Mouse (Mus musculus) kidney, adult 18-20 months (tissue): ENCODE data around the gene Plbd2.
"Not testable (repeated sequence)": the region's sequence is repeated elsewhere in the genome, so short reads cannot be mapped to it uniquely, and the experiment has no call there.

Experiments
- DNase-seq: peaks from one replicate; pipeline ENCODE4 v3.0.0; 2021

Gene Plbd2

DNA sequence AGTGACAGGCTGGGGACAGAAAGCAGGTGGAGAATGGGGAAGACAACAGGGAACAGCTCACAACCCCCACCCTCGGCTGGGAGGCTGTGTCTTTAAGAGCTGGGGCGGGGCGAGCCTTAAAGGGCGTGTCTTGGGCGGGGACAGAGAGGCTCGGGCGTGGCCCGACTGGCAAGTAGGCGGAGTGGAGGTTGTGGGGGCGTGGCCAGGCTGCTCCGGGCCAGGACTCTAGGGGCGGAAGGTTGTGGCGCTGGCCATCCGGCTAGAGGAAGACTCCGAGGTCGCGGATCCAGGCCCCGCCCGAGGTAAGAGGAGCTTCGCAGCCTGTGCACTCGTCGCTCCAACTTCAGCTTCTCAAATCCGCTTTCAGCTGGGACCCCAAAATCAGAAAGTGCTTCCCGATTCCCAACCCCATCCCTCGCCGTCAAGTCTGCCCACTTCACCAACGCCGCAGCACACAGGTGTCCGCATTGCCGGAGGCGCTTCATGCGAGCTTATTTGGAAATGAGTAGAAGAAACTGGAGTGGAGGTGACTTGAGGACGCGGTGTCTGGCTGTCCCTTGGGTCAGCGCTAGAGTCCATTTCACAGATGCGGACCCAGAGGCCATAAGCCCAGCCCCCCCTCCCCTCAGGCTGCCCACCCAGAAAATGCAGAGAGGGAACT is 7.7 kb upstream of the Plbd2 start, which contains the start of gene Slc8b1:
Slc8b1 (plus strand) TSS at position 187 of the 661 bp plus-strand sequence.
- peak; percentile 99 for DNase-seq

DNA sequence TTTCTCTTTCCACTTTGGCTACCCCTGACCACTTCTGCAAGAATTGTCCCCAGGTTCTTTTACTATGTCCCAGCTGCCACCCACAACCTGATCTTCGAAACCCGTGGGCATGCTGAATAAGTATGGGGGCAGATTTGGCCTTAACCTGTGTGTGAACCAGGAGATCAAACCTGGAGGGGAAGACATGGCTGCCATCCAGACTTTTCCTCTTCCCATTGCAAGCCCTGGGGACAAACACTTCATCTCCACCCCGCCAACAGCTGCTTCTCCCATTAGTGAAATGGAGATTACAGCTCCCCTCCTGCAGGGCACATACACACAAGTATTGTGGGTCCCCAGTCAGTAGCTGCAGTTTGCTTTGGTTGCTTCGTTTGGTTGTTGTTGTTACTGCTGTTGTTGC is 3.9 kb upstream of the Plbd2 start:
- no peak for DNase-seq

DNA sequence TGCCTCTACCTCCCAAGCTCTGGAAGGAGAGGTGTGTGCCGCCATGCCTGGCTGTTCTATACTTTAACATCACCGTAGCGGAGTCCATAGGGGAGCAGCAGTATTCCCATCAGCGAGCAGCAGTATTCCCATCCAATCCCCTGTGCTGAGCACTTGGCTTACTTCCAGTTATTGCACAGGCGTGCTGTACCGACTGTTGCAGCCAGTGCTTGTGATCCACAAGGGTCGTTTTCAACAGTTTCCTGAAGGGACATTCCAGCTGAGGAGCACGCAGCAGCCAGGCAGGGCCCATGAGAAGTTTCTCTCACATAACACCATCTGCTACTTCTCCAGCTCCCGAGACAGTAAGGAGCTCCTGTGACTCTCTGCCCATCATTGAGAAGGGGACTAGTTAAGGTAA is 3.1 kb upstream of the Plbd2 start:
- no peak for DNase-seq

DNA sequence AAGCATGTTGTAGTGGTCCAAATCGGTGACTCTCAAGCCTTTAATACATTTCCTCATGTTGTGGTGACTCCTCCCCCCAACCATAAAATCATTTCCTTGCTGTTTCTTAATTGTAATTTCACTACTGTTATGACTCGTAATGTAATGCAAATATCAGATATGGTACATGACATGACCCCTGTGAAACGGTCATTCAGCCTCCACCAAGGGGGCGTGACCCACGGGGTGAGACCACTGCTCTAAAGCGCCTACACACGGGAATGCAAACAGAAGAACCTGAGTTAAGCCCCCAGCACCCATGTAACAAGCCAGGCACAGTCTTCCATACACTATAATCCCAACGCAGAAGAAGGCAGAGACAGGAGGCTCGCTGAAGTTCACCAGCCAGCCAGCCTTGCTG is 2.4 kb upstream of the Plbd2 start:
- DNase-seq, result no peak

DNA sequence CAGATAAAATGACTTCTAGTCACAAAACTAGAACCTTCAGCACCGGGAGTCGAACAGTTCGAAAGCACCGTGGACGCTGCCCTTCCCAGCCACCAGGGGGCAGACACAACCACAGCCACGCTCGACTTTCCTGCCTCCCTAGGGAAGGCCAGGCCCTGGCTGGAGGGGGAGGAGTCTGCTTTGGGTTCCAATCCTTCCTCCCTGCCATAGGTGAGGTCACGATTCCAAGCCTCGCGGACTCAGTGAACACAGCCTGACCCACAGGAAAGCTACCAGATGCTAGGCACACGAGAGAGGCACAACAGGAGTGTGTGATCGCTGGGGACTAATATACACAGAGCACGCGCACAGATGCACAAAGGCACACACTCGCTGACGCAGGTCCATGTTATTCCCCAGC is 1.9 kb upstream of the Plbd2 start:
- peak; percentile 87 for DNase-seq

DNA sequence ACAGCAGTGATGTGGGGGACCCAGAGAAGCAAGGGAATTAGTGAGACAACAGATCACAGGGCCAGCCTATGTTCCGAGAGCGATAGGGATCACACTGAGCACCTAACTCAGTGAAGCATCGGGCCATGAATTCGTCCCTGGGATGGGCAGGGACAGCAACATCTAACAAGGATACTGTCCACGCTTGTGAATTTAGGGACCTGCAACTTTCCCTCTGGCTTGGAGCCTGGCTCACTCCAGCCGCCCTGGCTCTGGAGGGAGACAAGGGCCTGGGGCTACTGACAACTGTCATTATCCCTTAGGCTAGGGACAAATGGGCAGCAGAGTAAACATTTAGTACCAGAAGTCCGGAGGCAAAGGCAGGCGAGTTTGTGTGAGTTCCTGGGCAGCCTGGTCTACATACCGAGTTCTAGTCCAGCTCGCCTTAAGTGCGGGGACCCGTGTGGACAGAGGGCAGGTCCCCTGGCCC is 716 bp downstream of the Plbd2 start:
- peak; percentile 8 for DNase-seq

DNA sequence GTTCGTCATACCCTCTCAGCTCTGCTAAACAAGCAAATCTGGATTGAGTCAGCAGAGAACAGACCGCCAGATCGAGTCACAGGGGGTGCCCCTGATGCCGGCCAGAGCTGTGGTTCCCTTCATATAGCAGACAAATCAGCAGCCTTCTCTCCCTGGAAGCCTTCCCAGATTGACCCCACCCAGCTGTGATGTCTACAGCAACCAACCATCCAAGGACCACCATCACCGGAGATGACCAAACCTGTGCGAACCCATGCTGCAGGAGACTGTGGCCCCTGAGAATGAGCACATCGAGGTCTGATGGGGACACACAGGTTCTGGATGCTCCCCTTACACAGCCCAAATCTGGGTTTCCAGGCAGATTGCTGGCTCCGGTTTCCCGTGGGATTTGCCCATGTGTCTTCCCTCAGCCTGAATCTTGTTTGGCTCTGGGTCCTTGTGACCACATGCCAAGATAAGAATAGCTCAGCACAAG is 1.2 kb downstream of the Plbd2 start:
- DNase-seq, result no peak

DNA sequence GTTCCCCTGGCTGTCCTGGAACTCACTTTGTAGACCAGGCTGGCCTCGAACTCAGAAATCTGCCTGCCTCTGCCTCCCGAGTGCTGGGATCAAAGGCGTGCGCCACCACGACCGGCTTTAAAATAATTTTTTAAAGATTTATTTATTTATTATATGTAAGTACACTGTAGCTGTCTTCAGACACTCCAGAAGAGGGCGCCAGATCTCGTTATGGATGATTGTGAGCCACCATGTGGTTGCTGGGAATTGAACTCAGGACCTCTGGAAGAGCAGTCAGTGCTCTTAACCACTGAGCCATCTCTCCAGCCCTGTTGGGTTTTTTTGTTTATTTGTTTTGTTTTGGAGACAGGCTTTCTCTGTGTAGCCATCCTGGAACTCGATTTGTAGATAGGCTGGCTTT is 2.8 kb downstream of the Plbd2 start:
- not testable (repeated sequence) for DNase-seq

DNA sequence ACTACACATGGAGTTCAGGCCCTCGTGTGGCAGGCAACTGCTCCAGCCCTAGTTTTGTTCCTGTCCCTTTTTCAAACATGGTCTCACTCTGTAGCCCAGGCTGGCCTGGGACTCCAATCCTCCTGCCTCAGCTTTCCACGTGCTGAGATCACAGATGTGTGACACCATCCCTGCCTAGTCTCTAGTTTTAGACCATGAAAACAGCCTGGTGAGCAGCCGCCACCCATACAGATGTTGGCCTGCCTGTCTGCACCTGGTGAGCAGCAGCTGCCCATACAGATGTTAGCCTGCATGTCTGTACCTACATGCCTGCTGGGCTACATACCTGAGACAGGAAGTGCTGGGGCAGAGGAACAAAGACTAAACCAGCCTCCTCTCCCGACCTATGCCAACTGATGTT is 4.2 kb downstream of the Plbd2 start:
- no peak for DNase-seq

DNA sequence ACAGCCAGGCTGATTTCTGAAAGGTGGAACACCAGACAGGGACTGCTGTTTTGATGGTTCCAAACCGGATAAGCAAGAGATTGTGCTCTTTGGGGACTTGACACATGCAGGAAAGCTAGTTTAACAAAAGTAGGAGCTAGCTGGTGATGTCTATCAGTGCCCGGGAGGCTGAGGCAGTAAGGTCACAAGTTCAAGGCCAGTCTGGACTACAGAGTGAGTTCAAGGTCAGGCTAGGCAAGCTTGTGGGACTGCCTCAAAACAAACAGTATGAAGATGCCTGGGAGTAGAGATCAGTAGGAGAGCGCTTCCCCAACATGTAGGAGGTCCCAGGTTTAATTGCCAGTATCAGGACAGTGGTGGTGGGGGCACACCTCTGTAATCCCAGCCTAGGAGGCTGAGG is 6.4 kb downstream of the Plbd2 start:
- no peak for DNase-seq

DNA sequence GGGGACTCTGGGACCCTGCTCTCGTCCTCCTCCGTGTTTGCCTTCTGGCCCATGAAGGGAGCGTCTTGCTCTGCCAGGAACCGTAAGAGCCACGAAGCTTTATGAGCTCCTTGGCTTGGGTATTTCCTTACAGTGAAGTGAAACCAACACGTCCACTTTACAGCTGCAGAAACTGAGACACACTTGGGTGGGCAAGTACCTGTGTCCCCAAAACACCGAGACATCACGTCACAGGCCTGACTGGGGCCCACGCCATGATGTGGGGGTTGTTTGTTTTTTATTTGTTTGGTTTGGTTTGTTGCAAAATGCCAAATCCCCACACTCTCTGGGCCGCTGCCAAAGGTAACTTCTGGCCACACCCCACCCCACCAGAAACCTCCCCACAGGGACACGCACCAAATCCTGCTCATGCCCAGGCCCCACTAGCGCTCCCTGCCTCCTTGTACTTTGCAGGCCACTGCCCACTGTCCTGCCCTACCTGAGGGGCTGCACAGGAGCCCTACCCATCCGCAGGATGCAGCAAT is 7.7 kb downstream of the Plbd2 start:
- DNase-seq, result no peak

DNA sequence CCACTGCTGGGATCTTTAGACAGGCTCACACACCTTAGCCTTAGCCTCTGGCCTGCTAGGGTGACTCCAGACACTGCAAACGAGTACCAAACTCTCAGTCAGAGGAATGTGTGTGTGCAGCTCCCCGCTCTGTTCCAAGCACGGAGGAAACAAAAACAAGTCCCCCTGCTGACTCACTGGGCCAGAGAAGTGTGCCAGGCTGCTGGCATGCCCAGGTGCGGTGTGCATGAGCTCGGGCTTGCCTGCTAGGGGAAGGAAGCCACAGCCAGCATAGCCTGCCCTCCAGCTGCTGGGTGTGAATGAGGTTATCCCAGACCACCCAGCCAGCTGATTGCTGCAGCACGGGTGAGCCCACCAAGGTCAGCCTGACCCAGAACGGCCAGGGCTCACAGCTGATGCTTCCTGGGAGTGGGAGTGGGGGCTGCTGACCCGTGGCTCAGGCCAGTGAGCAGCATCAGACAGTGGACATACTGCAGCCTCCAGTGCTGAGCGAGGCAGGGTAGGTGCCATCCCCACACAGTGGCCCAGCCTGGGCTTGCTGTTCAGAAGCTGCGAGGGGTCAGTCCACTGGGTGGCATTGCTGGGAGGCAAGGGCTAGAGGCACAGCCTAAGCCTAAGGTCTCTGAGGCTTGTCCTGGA is 8.2 kb downstream of the Plbd2 start:
- DNase-seq, result peak; percentile 20

DNA sequence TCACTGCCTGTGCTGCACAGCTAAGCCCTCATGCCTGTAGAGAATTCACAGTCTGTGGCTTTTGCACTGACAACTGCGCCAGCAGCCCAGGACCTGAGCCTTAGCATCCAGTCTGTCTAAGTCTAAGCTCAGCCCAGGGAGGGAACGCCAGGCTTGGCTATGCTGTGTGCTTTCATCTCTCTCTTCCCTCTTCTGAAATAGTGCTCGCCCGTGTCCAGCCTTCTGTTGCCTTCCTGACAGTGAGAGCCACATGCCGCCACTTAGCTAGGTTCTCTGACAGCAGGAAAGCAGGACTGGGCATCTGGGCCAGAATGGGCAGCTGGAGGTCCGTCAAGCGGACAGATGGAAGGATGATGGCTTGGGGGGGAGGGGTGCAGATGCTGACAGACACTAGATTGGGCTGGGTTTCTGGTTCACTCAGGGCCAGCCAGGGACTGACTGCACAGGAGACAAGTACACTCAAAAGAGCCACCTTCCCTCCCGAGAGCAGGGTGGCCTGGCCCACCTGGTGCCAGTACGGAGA is 9.5 kb downstream of the Plbd2 start:
- DNase-seq, result no peak

DNA sequence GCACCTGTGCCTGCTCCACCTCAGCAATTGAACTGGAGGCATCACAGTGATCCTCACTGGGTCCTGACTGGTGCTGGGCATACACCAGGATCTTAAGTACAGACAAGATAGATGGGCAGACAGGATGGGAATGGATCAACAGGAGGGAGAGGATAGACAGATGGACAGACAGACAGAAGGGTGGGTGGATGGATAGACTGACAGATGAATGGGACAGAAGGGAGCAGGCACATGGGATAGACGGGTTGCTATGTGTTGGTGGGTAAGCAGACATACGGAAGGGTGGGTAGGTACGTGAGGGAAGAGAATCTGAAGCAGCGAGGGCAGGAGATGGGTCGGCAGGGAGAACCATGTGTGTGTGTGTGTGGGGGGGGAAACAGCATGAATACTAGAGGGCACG is 10.0 kb downstream of the Plbd2 start:
- DNase-seq, result no peak

DNA sequence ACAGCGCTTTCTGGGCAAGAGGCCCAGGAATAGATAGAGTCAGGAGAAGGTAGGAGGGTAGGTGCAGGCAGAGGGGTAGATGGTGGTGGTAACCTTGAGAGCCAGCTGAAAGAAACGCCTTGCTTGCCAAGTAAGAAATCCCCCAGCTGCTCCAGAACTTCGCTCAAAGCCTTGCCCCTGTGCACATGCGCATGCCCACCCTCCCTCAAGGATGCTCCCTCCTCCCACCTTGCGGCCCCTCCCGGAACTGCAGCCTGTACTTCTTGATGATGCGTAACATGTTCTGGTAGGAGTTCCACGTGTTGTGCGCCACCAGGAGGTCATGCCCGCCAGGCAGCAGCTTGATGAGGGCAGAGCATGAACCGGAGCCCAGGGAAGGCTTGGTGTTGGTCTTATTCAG is 11.0 kb downstream of the Plbd2 start:
- DNase-seq, result peak; percentile 29

DNA sequence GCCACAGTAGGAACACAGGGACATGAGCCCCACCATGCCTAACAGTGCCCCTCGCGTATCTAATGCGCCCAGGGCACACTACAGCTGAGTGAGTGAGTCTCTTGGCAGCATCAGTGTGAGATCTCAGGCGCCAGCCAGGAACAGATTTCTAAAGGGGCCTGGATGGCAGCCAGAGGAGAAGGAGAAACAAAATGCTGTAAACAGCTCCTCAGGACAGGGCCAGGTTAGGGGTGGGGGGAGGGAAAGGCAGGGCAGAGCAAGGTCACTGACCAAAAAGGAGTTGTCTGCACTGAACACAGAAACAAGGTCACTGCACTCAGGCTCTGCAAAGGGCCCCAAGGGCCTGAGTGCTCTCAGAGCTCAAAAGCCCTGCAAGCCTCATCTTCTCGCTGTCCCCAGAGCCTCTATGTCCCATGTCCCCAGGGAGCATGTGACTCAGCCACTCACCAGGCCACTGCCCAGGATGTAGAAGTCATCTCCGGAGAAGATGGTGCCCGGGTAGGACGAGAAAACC is 12.7 kb downstream of the Plbd2 start:
- peak; percentile 70 for DNase-seq

DNA sequence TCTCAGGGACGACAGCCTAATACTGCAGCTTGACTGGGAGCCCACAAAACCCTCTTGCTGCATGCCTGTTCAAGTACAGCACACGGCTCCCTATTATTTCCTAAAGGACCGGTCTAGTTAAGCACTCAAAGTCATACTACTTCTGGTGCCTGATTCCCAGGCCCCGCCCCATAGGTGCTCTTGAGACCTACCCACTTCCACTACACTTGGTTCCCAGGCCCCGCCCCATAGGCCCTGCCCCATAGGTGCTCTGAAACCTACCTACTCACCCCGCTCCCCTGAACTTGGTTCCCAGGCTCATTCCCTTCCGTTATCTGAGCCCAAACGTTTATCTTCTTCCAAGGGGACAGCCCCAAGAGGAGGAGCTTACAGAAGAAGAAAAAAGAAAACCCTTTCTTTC is 15.6 kb downstream of the Plbd2 start:
- DNase-seq, result no peak

DNA sequence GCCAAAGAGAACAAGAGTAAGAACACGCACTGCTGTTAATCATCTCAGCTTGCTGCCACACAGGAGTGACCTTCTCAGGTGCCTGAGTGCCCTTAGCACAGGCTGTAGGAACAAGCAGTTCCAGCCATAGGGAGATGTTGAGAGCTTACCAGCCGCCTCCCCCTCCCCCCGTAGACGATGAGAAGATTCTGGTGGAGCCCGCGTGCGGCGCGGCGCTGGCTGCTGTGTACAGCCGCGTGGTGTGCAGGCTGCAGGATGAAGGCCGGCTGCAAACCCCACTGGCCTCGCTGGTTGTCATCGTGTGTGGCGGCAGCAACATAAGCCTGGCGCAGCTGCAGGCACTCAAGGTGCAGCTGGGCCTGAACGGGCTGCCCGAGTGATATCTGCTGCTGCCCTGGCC is 20.0 kb downstream of the Plbd2 start:
- no peak for DNase-seq

DNA sequence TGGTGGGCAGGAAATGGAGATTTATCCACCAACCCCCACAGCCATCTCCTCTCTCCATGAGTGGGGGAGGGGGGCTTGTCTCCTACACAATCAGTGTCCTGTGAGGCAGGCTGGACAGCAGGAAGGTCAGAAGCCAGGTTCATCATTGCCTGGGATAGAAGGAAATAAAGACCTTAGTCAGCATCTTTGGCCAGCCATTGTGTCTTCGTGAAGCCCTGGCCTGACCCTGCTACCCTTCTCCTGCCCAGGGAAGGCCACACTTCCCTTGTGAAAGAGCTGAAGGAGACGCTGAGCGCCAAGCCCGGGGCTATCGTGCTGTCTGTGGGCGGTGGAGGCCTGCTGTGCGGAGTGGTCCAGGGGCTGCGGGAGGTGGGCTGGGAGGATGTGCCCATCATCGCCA is 22.2 kb downstream of the Plbd2 start:
- DNase-seq, result no peak

DNA sequence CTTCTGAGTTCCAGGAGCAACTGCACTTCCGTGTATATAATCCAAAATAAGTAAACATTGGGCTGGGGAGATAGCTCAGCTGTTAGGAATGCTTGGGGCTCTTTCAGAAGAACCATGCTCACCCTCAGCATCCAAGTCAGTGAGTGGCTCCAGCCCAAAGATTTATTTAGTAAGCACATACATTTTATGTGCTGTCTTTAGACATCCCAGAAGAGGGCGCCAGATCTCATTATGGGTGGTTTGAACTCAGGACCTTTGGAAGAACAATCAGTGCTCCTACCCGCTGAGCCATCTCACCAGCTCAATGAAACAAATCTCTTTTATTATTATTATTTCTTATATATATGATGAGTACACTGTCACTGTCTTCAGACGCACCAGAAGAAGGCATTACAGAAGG is 23.9 kb downstream of the Plbd2 start:
- DNase-seq, result no peak

DNA sequence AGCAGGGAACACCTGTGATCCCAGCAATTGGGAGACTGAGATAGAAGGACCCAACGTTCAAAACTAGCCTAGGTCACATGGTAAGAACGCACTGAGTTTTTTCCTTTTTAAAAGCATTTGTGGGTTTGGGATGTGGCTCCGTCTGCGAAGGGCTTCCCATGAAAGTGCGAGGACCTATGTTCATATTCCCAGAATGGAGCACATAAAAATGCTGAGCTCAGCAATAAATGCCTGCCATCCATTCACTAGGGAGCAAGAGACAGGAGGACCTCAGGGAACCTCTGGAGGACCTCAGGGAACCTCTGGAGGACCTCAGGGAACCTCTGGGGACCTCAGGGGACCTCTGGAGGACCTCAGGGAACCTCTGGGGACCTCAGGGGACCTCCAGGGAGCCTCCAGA is 25.4 kb downstream of the Plbd2 start:
- no peak for DNase-seq

DNA sequence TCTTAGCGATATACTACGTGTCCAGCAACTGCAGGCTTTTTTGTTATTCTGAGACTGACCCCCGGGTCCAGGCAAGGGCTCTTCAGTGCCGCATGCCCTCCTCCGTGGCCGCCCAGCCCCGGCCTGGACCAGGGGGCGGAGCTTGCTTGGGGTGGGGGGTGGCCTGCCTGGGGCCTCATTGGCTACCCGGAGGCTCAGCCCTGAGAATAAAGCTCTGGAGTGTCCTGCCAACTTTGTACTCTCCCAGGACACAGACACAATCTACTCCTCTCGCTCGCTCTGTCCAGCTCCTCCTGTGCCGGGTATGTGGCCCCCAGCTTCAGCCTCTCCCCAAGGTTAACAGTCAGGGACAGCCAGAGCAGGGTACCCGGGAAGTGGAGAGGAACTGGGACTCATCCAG is 27.1 kb downstream of the Plbd2 start, which contains the start of gene Sds:
Sds (plus strand) TSS at position 231 of the 400 bp plus-strand sequence.
- no peak for DNase-seq

DNA sequence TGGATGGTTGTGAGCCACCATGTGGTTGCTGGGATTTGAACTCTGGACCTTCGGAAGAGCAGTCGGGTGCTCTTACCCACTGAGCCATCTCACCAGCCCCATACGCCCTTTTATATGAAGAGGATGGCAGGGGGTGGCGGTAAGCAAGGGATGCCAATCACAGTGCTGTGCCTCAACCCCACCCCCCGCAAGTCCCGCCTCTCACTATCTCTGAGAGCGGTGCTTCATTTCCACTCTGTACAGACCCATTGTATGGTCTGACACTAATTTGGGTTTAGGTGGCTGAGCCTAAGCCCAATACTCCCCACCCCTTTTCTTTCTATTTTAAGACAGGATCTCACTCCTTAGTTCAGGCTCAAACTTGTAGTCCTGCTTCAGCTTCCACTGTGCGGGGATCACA is 27.6 kb downstream of the Plbd2 start:
- no peak for DNase-seq

DNA sequence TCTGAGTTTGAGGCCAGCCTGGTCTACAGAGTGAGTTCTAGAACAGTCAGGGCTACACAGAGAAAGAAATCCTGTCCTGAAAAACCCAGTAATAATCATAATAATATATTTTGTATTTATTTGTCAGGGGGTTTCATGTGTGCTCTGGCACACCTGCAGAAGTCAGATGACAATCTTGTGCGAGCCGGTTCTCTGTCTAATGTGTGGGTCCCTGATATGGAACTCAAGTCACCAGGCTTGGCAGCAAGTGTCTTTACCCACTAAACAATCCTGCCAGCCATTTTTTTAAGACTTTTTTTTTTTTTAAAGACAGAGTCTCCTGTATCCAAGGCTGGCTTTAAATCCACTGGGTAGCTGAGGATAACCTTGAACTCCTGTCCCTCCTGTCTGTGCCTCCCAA is 30.1 kb downstream of the Plbd2 start:
- no peak for DNase-seq
